Mouse (Mus musculus) erythroid progenitor cell, adult 5-6 weeks (primary cell): Measurements from ENCODE around the gene Tuba1a. TPM values are rescaled to one million over a fixed set of nuclear protein-coding genes. Genes with fewer than 3 reads are reported as not detected.
"Not testable (repeated sequence)": the region's sequence is repeated elsewhere in the genome, so short reads cannot be mapped to it uniquely, and the experiment has no call there.

ENCODE experiments used
- ATAC-seq: replicated peaks from 2 replicates; pipeline ENCODE4 v1.8.0; 2016; ENCODE audit warnings: moderate number of reproducible peaks, mild to moderate bottlenecking, moderate TSS enrichment, inconsistent platforms; ENCODE audit not compliant: poor library complexity, low FRiP score, severe bottlenecking
- total RNA-seq, 2 experiments: library from RNA; stranded (forward) in 1 of 2; stranded (reverse) in 1 of 2; fragments of 150-400 nt in 1 of 2; fragments of 186-747, 209-891 nt in 1 of 2; gene quantifications; 2 replicates each; pipeline versions ENCODE4 v1.2.3 to v1.2.4; 2015 to 2017; ENCODE audit warnings: low replicate concordance in 2 of 2

Tuba1a gene
- total RNA-seq, 2 experiments from 2014 or later = 5.9 to 38.1 TPM

GRCm38 (mm10) chr15:98958901-98959420 lies 5.5 kb upstream of the Tuba1a start:
- ATAC-seq = no peak

- no peak for ATAC-seq
Measured at GRCm38 (mm10) chr15:98957475-98957874, 4.0 kb upstream of the Tuba1a start.

GRCm38 (mm10) chr15:98956000-98956399 lies 2.5 kb upstream of the Tuba1a start:
- no peak for ATAC-seq

- ATAC-seq = no peak
Measured at GRCm38 (mm10) chr15:98955324-98955723, 1.8 kb upstream of the Tuba1a start.

GRCm38 (mm10) chr15:98954425-98955253 lies 1.1 kb upstream of the Tuba1a start:
- no peak for ATAC-seq

- peak; percentile 84 for ATAC-seq
Measured at GRCm38 (mm10) chr15:98952751-98953400, 627 bp downstream of the Tuba1a start.

GRCm38 (mm10) chr15:98952063-98952455 lies 1.4 kb downstream of the Tuba1a start:
- ATAC-seq = no peak

- ATAC-seq = not testable (repeated sequence)
Measured at GRCm38 (mm10) chr15:98951122-98952062, 2.1 kb downstream of the Tuba1a start.

- ATAC-seq = no peak
Measured at GRCm38 (mm10) chr15:98949607-98949892, 4.0 kb downstream of the Tuba1a start.

GRCm38 (mm10) chr15:98948857-98949606 lies 4.5 kb downstream of the Tuba1a start:
- ATAC-seq = no peak

- no peak for ATAC-seq
Measured at GRCm38 (mm10) chr15:98948382-98948781, 5.1 kb downstream of the Tuba1a start.

- ATAC-seq = no peak
Measured at GRCm38 (mm10) chr15:98947884-98948283, 5.6 kb downstream of the Tuba1a start.

- ATAC-seq = no peak
Measured at GRCm38 (mm10) chr15:98943133-98943532, 10.4 kb downstream of the Tuba1a start.

- no peak for ATAC-seq
Measured at GRCm38 (mm10) chr15:98942081-98942480, 11.4 kb downstream of the Tuba1a start.

- ATAC-seq = no peak
Measured at GRCm38 (mm10) chr15:98941539-98941938, 12.0 kb downstream of the Tuba1a start.

- ATAC-seq = no peak
Measured at GRCm38 (mm10) chr15:98940816-98941215, 12.7 kb downstream of the Tuba1a start.

GRCm38 (mm10) chr15:98934217-98934839 lies 19.2 kb downstream of the Tuba1a start, which contains the start of gene Tuba1b:
Gene Tuba1b (minus strand): TSS chr15:98934565.
- ATAC-seq = peak; percentile 87

GRCm38 (mm10) chr15:98933833-98934216 lies 19.7 kb downstream of the Tuba1a start:
- ATAC-seq = peak; percentile 85
